Mouse (Mus musculus): ENCODE data around the gene Rev3l. TPM values are rescaled to one million over a fixed set of nuclear protein-coding genes. Genes with fewer than 3 reads are reported as not detected.

Rev3l gene
- total RNA-seq (2021) = 10 to 100 TPM; 24.2 to 27.4 TPM
- long read RNA-seq, experiment 1, partial matches to known transcripts = 1 of 2 reads
- long read RNA-seq, experiment 1, other reads (novel, unspliced or antisense) = 1 of 2 reads
- long read RNA-seq, experiment 2, partial matches to known transcripts = 4 of 4 reads
- long read RNA-seq, experiment 2, other reads (novel, unspliced or antisense) = 0 of 4 reads

GRCm38 (mm10) chr10:39731736-39732265 is at the start of gene Rev3l:
Rev3l (plus strand) TSS chr10:39732118.
- peak; percentile 91 for DNase-seq

- DNase-seq = no peak
Observed at GRCm38 (mm10) chr10:39682556-39682955, 49.4 kb upstream of the Rev3l start.

GRCm38 (mm10) chr10:39683481-39683880 is 48.4 kb upstream of the Rev3l start:
- DNase-seq = no peak

- DNase-seq = no peak
Observed at GRCm38 (mm10) chr10:39686811-39687210, 45.1 kb upstream of the Rev3l start.

GRCm38 (mm10) chr10:39687851-39688250 is 44.1 kb upstream of the Rev3l start:
- no peak for DNase-seq

- no peak for DNase-seq
Observed at GRCm38 (mm10) chr10:39691351-39692064, 40.4 kb upstream of the Rev3l start.

- no peak for DNase-seq
Observed at GRCm38 (mm10) chr10:39692152-39692551, 39.8 kb upstream of the Rev3l start.

GRCm38 (mm10) chr10:39707717-39708510 is 24.0 kb upstream of the Rev3l start:
- no peak for DNase-seq

- no peak for DNase-seq
Observed at GRCm38 (mm10) chr10:39716936-39717335, 15.0 kb upstream of the Rev3l start.

- peak; percentile 97 for DNase-seq
Observed at GRCm38 (mm10) chr10:39730976-39731735, 762 bp upstream of the Rev3l start.

- DNase-seq = peak; percentile 85
Observed at GRCm38 (mm10) chr10:39732266-39733100, 565 bp downstream of the Rev3l start.

GRCm38 (mm10) chr10:39733101-39733399 is 1.1 kb downstream of the Rev3l start:
- no peak for DNase-seq

- DNase-seq = no peak
Observed at GRCm38 (mm10) chr10:39733421-39733930, 1.6 kb downstream of the Rev3l start.

GRCm38 (mm10) chr10:39736187-39736586 is 4.3 kb downstream of the Rev3l start:
- no peak for DNase-seq

GRCm38 (mm10) chr10:39742057-39742456 is 10.1 kb downstream of the Rev3l start:
- DNase-seq = no peak

GRCm38 (mm10) chr10:39764752-39765151 is 32.8 kb downstream of the Rev3l start:
- DNase-seq = no peak

GRCm38 (mm10) chr10:39766702-39767101 is 34.8 kb downstream of the Rev3l start:
- no peak for DNase-seq

GRCm38 (mm10) chr10:39772259-39772658 is 40.3 kb downstream of the Rev3l start:
- DNase-seq = no peak

GRCm38 (mm10) chr10:39773940-39774726 is 42.2 kb downstream of the Rev3l start:
- no peak for DNase-seq

- DNase-seq = no peak
Observed at GRCm38 (mm10) chr10:39776927-39777326, 45.0 kb downstream of the Rev3l start.

Measured in gastrocnemius, postnatal 25 days (tissue).